Mouse (Mus musculus) CD4-positive, CD25-positive, alpha-beta regulatory T cell, adult 2 months (primary cell): ENCODE data around the gene Clpb.
A peak's percentile ranks its signal among the peaks of the same experiment; 100 is the strongest.

Source experiments
- DNase-seq: peaks from one replicate; pipeline ENCODE4 v3.0.0-alpha.2; 2012; ENCODE audit warnings: low read depth, low spot score

The Clpb gene

DNA sequence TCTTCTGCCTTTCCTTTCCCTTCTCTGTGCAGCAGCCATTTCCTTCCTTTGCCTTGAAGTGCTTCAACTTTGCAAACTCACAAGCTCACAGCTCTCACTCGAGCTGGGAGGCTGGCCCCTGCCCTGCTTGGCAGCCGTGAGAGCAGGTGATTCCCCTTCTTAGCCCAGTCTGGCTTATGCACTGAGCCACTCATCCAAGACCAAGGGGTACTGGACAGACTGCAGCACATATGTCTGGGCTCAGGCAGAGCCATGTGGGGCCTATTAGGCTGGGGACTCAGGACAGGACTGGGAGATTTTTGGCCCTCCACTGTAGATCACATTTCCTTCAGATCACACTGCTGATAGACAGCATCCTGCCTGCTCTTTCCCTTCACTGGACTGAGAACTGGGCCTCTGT lies 10.1 kb downstream of the Clpb start:
- peak; percentile 58 for DNase-seq

- no peak for DNase-seq
These were observed 12.8 kb downstream of the Clpb start for GRCm38 (mm10) chr7:101676033-101676761.

DNA sequence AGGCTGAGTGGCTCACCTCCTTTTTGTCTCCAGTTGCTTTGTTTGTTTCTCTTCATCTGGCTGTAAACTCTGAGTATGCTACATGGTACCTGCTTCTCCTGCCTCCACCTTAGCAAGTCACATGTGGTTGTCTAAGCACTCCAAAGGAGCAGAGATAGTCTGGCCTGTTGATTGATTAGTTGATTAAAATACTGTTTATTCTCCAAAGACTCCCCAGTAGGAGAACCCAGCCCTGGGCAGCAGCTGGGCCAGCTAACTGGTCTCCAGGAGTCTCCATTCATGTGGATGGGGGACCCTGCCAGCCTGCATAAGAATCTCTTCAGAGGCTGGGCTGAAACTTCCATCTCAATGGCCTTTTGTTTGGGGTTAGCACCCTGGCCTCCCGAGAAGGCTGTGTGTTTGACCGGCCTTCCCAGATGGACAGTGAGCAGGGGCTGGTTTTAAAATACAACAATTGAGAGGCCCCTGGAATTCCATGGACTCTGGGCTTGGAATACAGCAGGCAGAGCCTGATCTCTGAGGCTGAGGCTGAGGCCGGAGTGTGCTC lies 13.4 kb downstream of the Clpb start:
- DNase-seq: no peak

- DNase-seq: peak; percentile 82
These were observed 16.2 kb downstream of the Clpb start for GRCm38 (mm10) chr7:101679591-101679990.

DNA sequence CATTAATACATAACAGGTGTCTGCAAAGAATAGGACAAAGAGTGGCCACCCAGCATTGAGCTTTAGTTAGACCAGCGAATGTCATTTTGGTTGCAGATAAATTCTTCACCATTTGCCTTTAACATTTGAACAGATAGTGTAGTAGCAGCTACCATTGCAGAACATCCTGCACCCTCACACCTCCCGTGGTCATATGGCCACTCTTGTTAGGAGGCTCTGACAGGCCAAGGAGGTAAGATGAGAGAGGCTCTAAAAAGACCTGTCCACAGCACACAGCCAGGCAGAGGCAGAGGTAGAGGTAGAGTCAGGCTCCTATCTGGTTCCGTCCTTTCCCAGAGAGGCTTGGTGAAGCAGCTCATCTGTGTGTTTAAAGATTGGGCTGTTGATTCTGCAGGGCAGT lies 17.5 kb downstream of the Clpb start:
- no peak for DNase-seq

DNA sequence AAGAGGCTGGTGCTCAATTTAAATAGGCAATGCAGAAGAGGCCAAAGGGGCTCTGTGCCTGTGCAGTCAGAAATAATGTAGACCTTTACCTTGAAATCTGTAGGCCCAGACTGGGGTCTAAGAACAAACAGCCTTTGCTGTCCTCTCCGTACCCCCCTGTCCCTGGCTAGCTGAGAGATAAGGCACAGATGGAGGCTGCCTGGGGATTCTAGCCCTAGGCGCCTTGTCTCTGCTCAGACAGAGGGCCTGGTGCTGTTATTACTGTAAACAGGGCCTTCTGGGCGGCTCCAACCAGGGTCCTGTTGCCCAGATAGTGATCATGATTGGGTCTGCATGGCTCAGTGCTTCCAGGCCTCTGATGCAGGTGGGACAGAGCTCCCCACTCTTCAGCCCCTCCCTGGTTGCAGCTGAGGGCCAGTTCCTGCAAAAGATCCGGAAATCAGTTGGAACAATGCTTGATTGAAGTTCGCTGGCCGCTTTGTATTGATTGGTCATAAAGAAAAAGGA lies 18.2 kb downstream of the Clpb start:
- DNase-seq: no peak

DNA sequence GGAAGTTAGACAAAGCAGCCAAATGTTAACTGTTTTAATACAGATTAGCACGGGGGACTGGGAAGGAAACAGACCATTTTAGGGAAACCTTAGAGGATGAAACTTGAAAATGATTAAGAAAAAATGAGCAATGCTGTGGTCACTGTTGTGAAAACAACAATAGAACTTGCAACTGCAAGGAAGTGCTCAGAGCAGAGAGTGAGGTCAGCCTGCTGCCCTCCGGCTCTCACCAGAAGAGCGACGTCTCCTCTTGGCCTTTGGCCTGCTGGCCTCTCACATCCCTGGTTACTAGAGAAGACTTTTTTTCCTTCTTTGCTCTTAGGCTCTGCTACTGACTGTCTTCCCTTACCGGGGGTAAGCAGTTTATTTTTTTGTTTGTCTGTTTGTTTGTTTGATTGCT lies 19.5 kb downstream of the Clpb start:
- DNase-seq: no peak

GRCm38 (mm10) chr7:101683976-101684630 lies 20.7 kb downstream of the Clpb start:
- DNase-seq: no peak

GRCm38 (mm10) chr7:101684671-101685070 lies 21.2 kb downstream of the Clpb start:
- no peak for DNase-seq

GRCm38 (mm10) chr7:101687144-101687543 lies 23.7 kb downstream of the Clpb start:
- DNase-seq: no peak

GRCm38 (mm10) chr7:101690471-101690870 lies 27.0 kb downstream of the Clpb start:
- no peak for DNase-seq

DNA sequence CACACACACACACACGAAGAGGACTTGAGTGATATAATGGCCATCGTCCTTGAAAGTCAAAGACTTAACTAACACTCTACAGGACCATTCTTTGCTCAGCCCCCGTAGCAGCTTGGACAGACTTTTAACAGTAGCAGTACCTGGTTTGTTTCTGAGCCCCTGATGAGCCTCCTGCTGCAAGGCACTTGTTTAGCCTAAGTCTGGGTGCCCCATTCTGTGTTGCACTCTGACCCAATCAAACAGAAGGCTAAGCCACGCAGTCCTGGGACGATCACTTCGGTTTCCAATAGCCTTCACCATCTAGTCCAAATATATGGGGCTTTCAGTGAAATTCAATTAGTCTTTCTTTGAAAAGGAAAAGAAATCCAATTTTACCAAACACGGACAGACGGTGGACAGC lies 28.4 kb downstream of the Clpb start:
- no peak for DNase-seq

DNA sequence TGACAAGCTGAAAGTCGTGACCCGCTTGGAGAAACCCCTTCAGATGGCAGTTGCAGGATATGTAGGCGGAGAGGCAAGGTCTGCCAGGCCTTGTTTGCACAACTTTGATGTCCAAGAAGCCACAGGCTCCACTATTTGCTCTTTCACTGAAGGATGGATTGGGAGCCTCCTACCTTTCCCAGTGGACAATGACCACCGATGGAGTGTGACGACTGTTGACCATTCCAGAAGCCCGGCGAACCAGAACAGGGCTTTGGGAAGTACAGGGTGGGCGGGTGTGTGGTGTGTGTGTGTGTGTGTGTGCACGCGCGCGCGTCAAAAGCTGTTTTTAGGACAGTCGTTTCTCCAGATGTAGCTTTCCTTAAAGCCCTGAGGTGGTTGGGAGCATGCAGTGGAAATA lies 29.0 kb downstream of the Clpb start:
- no peak for DNase-seq

- DNase-seq: no peak
These were observed 32.0 kb downstream of the Clpb start for GRCm38 (mm10) chr7:101695483-101695882.

GRCm38 (mm10) chr7:101696931-101697723 lies 33.7 kb downstream of the Clpb start:
- no peak for DNase-seq

DNA sequence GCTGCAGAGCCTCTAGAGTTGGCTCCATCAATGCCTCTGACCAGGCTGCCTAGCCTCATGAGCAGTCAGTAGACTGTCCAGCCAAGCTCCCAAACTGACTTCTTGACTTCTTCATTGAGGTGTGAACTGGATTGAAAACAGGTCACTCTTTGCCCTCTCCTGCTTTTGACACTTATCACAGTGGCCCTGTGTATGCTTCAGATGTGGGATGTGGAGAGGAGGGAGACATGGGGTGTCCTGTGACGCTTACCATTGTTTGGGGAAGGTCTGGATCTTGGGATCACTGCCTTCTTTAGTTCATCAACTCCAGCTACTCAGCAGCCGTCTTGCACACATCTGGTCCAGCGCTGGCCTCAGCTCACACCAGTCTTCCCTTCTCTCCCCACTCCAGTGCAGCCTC lies 36.9 kb downstream of the Clpb start:
- no peak for DNase-seq

GRCm38 (mm10) chr7:101702706-101703105 lies 39.3 kb downstream of the Clpb start:
- no peak for DNase-seq

GRCm38 (mm10) chr7:101709586-101709985 lies 46.2 kb downstream of the Clpb start:
- DNase-seq: no peak

- no peak for DNase-seq
These were observed 46.8 kb downstream of the Clpb start for GRCm38 (mm10) chr7:101710236-101710635.

- DNase-seq: no peak
These were observed 50.5 kb downstream of the Clpb start for GRCm38 (mm10) chr7:101713828-101714400.

DNA sequence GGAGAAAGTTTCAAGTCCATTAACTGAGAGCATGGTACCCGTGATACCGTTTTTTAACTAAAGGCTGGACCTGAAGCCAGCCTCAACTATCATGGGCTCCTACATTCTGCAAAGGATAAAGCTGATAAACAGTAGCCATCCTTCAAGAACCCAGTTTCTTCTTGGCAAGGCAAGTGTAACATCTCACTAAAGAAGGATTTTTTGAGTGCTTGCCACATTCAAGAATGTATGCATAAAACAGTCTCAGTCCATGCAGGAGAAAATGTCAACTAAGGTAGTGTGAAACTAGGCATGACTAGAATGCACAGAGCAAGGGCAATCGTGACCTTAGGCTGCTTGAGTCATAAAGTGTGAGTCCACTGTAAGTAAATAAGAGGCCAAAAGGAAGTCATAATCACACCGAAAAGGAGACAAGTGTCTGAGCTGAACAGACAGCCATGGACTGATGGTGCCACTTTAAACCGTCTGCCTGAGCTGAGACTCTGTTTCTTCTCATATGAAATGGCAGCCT lies 51.7 kb downstream of the Clpb start:
- no peak for DNase-seq

DNA sequence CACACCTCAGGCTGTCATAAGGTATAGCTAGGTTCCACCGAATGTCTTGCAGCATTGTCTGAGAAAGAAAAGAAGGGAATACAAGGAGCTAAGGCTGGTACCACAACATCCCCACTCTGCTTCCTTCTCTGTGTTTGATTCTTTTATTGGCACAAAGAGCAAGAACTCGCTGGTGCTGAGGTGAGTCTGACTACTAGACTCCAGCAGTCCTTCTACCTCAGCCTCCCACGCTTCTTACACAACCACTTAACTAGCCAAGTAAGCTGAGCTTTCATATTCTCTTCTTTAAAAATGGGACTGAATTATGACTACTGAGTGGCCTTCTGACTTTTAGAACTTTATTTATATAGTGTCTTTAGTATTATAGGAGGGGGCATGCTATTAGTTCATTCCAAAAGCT lies 56.9 kb downstream of the Clpb start:
- no peak for DNase-seq
